Mouse (Mus musculus) bone marrow, adult 2 months (tissue): ENCODE data around the gene Mgst3. TPM values are rescaled to one million over a fixed set of nuclear protein-coding genes. Genes with fewer than 3 reads are reported as not detected.

Experiments
- H3K27ac ChIP-seq: fragments of 200-500 bp; 2 replicates; pipeline ENCODE4 v1.5.1; 2012; ENCODE audit warnings: low read depth, mild to moderate bottlenecking, control low read depth, inconsistent platforms, low read length; ENCODE audit not compliant: control insufficient read depth, poor library complexity, insufficient read depth
- H3K4me1 ChIP-seq: fragments of 200-500 bp; 2 replicates; pipeline ENCODE4 v1.6.1; 2011; ENCODE audit warnings: low read length; ENCODE audit not compliant: control insufficient read depth, insufficient read depth
- H3K4me3 ChIP-seq: fragments of 200-500 bp; replicated peaks from 2 replicates; pipeline ENCODE3; 2011; ENCODE audit warnings: mild to moderate bottlenecking, low read depth, low read length, control low read depth; ENCODE audit not compliant: control insufficient read depth
- CTCF ChIP-seq: fragments of 200-500 bp; IDR thresholded peaks from 2 replicates; pipeline ENCODE4 v1.5.1; 2011; ENCODE audit warnings: low read length, control low read depth; ENCODE audit not compliant: control insufficient read depth, insufficient read depth
- POLR2A ChIP-seq: fragments of 200-500 bp; IDR thresholded peaks from 2 replicates; pipeline ENCODE4 v1.6.1; 2011; ENCODE audit warnings: low read depth, mild to moderate bottlenecking, control low read depth, low read length, borderline replicate concordance; ENCODE audit not compliant: control insufficient read depth
- WGBS: fragments of 180-500 bp; shearing (Covaris S2); methylation state at CpG from one replicate; pipeline ENCODE4 v1.1.7; 2018; 5-methylcytosine and 5-hydroxymethylcytosine counted together
- polyA plus RNA-seq: library from polyadenylated mRNA; stranded (reverse); fragments of >200 nt; gene quantifications from 2 replicates; pipeline ENCODE4 v1.2.4, GENCODE M21; 2011; ENCODE audit warnings: low replicate concordance; ENCODE audit not compliant: missing spikeins, insufficient read depth, insufficient read length

Gene Mgst3
- polyA plus RNA-seq, 1 experiment, result 101 TPM

GRCm38 (mm10) chr1:167384156-167384555 is 9.5 kb downstream of the Mgst3 start:
- 63% methylated on average over 3 of the region's 3 CpGs for WGBS
- Histone ChIP-seq H3K27ac (peak overlapping the region; percentile 25), H3K4me3 (no peak overlapping the region), H3K4me1 (peaks cover 1% of the 10 kb centered on the region; the same call in 1 of the 2 replicates)
- TF ChIP-seq CTCF, result no peak
- no peak for TF ChIP-seq POLR2A

- Histone ChIP-seq H3K4me1 (peaks cover 1% of the 10 kb centered on the region; the same call in 1 of the 2 replicates), H3K4me3 (no peak overlapping the region), H3K27ac (no peak overlapping the region)
- WGBS, result 84% methylated on average over 5 of the region's 5 CpGs
- no peak for TF ChIP-seq CTCF
- TF ChIP-seq POLR2A, result no peak
Measured at GRCm38 (mm10) chr1:167383178-167383577, 10.5 kb downstream of the Mgst3 start.

GRCm38 (mm10) chr1:167382763-167383162 is 10.9 kb downstream of the Mgst3 start:
- no peak overlapping the region for H3K27ac ChIP-seq
- 73% methylated on average over 5 of the region's 5 CpGs for WGBS
- H3K4me3 ChIP-seq, result no peak overlapping the region
- TF ChIP-seq CTCF (no peak), POLR2A (no peak)
- H3K4me1 ChIP-seq, result peaks cover 1% of the 10 kb centered on the region; the same call in 1 of the 2 replicates

GRCm38 (mm10) chr1:167382316-167382715 is 11.3 kb downstream of the Mgst3 start:
- Histone ChIP-seq H3K27ac (peak overlapping the region; percentile 23; the same call in 1 of the 2 replicates), H3K4me1 (peaks cover 1% of the 10 kb centered on the region; the same call in 1 of the 2 replicates), H3K4me3 (no peak overlapping the region)
- TF ChIP-seq CTCF (no peak), POLR2A (no peak)
- WGBS, result 68% methylated on average over 7 of the region's 7 CpGs

- WGBS, result 83% methylated on average over 8 of the region's 8 CpGs
- Histone ChIP-seq H3K27ac (no peak overlapping the region), H3K4me3 (no peak overlapping the region), H3K4me1 (peaks cover 1% of the 10 kb centered on the region; the same call in 1 of the 2 replicates)
- TF ChIP-seq CTCF, result no peak
- no peak for TF ChIP-seq POLR2A
Measured at GRCm38 (mm10) chr1:167381050-167382015, 12.3 kb downstream of the Mgst3 start.

- peaks cover 1% of the 10 kb centered on the region; the same call in 1 of the 2 replicates for H3K4me1 ChIP-seq
- no peak for TF ChIP-seq CTCF
- TF ChIP-seq POLR2A, result no peak
- no peak overlapping the region for H3K27ac ChIP-seq
- WGBS, result 96% methylated on average over 2 of the region's 2 CpGs
- H3K4me3 ChIP-seq, result no peak overlapping the region
Measured at GRCm38 (mm10) chr1:167380223-167380622, 13.4 kb downstream of the Mgst3 start.

- no peak for TF ChIP-seq CTCF
- no peak for TF ChIP-seq POLR2A
- Histone ChIP-seq H3K27ac (no peak overlapping the region; the same call in 1 of the 2 replicates), H3K4me3 (no peak overlapping the region), H3K4me1 (no peaks in the 10 kb centered on the region; the same call in 1 of the 2 replicates)
- 92% methylated on average over 5 of the region's 5 CpGs for WGBS
Measured at GRCm38 (mm10) chr1:167379751-167380150, 13.9 kb downstream of the Mgst3 start.

- no peaks in the 10 kb centered on the region; the same call in 1 of the 2 replicates for H3K4me1 ChIP-seq
- 91% methylated on average over 6 of the region's 6 CpGs for WGBS
Measured at GRCm38 (mm10) chr1:167378019-167378418, 15.6 kb downstream of the Mgst3 start.

More at GRCm38 (mm10) chr1:167378019-167378418, 15.6 kb downstream of the Mgst3 start:
- H3K4me3 ChIP-seq, result no peak overlapping the region
- H3K27ac ChIP-seq, result no peak overlapping the region
- TF ChIP-seq CTCF (no peak), POLR2A (no peak)
